Mouse (Mus musculus): ENCODE results near the gene Hist1h2bf. TPM values are rescaled to one million over a fixed set of nuclear protein-coding genes. Genes with fewer than 3 reads are reported as not detected.

Hist1h2bf gene
- polyA plus RNA-seq, 1 experiment from 2014 or later, result 2.1 TPM

- Histone ChIP-seq H3K9ac (replicated peaks; ENCODE audit: low read depth, low read length) (no peak overlapping the region), H3K27ac (ENCODE audit: low read length) (no peak overlapping the region), H3K4me3 (replicated peaks; ENCODE audit: low read length) (no peak overlapping the region), H3K27me3 (replicated peaks; ENCODE audit: control insufficient read depth, insufficient read depth, low read length) (no peaks in the 10 kb centered on the region), H3K4me1 (replicated peaks; ENCODE audit: control insufficient read depth, insufficient read depth, low read length) (no peaks in the 10 kb centered on the region; the same call in 1 of the 2 replicates), H3K9me3 (ENCODE audit: control insufficient read depth, low read length) (no peaks in the 10 kb centered on the region), H3K36me3 (ENCODE audit: control insufficient read depth, insufficient read depth) (no peaks in the 10 kb centered on the region), H3K4me2 (ENCODE audit: low read length) (no peak overlapping the region)
- WGBS, result 54% methylated on average over 5 of the region's 5 CpGs
- no peak for ATAC-seq
Measured at GRCm38 (mm10) chr13:23523976-23524375, 50.0 kb downstream of the Hist1h2bf start.

Small RNA genes lying within 50 kb of the gene (microRNA-seq; reads per million reads assigned to microRNA genes)
- gene Gm44297, result not detected
- gene Gm44359, result not detected
- gene Gm44394, result not detected

Other genes starting within 250 kb of the Hist1h2bf start
- gene Zfp322a, start 205.0 kb downstream of the Hist1h2bf start, polyA plus RNA-seq (2015; fragmentation: Nextera tagmentation; extraction: Ambion mirVana), result 62.5 and 72.6 TPM in 2 replicates
- gene Abt1, start 150.3 kb downstream of the Hist1h2bf start, polyA plus RNA-seq (2015; fragmentation: Nextera tagmentation; extraction: Ambion mirVana), result 12.7 and 13.0 TPM in 2 replicates
- gene Btn1a1, start 108.3 kb downstream of the Hist1h2bf start, polyA plus RNA-seq (2015; fragmentation: Nextera tagmentation; extraction: Ambion mirVana), result 0.06 and 0.22 TPM in 2 replicates
- gene Btn2a2, start 85.3 kb downstream of the Hist1h2bf start, polyA plus RNA-seq (2015; fragmentation: Nextera tagmentation; extraction: Ambion mirVana), result 0.18 TPM in 1 of 2 replicates, not detected in the other
- gene Hist1h4h, start 43.1 kb downstream of the Hist1h2bf start, polyA plus RNA-seq (2015; fragmentation: Nextera tagmentation; extraction: Ambion mirVana), result 2.9 and 4.6 TPM in 2 replicates
- not detected in 2 replicates for gene Hist1h2af, start 40.3 kb downstream of the Hist1h2bf start, polyA plus RNA-seq (2015; fragmentation: Nextera tagmentation; extraction: Ambion mirVana)
- 1.5 and 3.2 TPM in 2 replicates for gene Hist1h3g, start 38.8 kb downstream of the Hist1h2bf start, polyA plus RNA-seq (2015; fragmentation: Nextera tagmentation; extraction: Ambion mirVana)
- gene Hist1h2bh, start 30.8 kb downstream of the Hist1h2bf start, polyA plus RNA-seq (2015; fragmentation: Nextera tagmentation; extraction: Ambion mirVana), result 0.23 and 0.47 TPM in 2 replicates
- 0.30 and 0.61 TPM in 2 replicates for gene Hist1h3f, start 30.1 kb downstream of the Hist1h2bf start, polyA plus RNA-seq (2015; fragmentation: Nextera tagmentation; extraction: Ambion mirVana)
- not detected in 2 replicates for gene Hist1h4f, start 22.5 kb downstream of the Hist1h2bf start, polyA plus RNA-seq (2015; fragmentation: Nextera tagmentation; extraction: Ambion mirVana)
- gene Hist1h1d, start 20.9 kb downstream of the Hist1h2bf start, polyA plus RNA-seq (2015; fragmentation: Nextera tagmentation; extraction: Ambion mirVana), result 0.15 and 0.22 TPM in 2 replicates
- 2.0 and 3.4 TPM in 2 replicates for gene Hist1h3e, start 11.8 kb downstream of the Hist1h2bf start, polyA plus RNA-seq (2015; fragmentation: Nextera tagmentation; extraction: Ambion mirVana)
- 33.0 and 46.2 TPM in 2 replicates for gene Hist1h2ae, start 3.0 kb downstream of the Hist1h2bf start, polyA plus RNA-seq (2015; fragmentation: Nextera tagmentation; extraction: Ambion mirVana)
- 2.1 and 6.2 TPM in 2 replicates for gene Hist1h2bg, start 2.8 kb downstream of the Hist1h2bf start, polyA plus RNA-seq (2015; fragmentation: Nextera tagmentation; extraction: Ambion mirVana)
- gene Hist1h2ad, start 185 bp upstream of the Hist1h2bf start, polyA plus RNA-seq (2015; fragmentation: Nextera tagmentation; extraction: Ambion mirVana), result 1.2 and 3.4 TPM in 2 replicates
- gene Hist1h3d, start 1.6 kb upstream of the Hist1h2bf start, polyA plus RNA-seq (2015; fragmentation: Nextera tagmentation; extraction: Ambion mirVana), result 2.2 and 2.8 TPM in 2 replicates
- gene Hist1h4d, start 7.4 kb upstream of the Hist1h2bf start, polyA plus RNA-seq (2015; fragmentation: Nextera tagmentation; extraction: Ambion mirVana), result 51.0 and 59.0 TPM in 2 replicates
- 2.0 and 2.6 TPM in 2 replicates for gene Hist1h2be, start 46.9 kb upstream of the Hist1h2bf start, polyA plus RNA-seq (2015; fragmentation: Nextera tagmentation; extraction: Ambion mirVana)
- gene Hist1h1e, start 48.4 kb upstream of the Hist1h2bf start, polyA plus RNA-seq (2015; fragmentation: Nextera tagmentation; extraction: Ambion mirVana), result 7.0 and 9.9 TPM in 2 replicates
- 0.80 and 0.83 TPM in 2 replicates for gene Hist1h2ac, start 109.8 kb upstream of the Hist1h2bf start, polyA plus RNA-seq (2015; fragmentation: Nextera tagmentation; extraction: Ambion mirVana)
- 27.2 and 35.5 TPM in 2 replicates for gene Hist1h2bc, start 110.0 kb upstream of the Hist1h2bf start, polyA plus RNA-seq (2015; fragmentation: Nextera tagmentation; extraction: Ambion mirVana)
- not detected in 2 replicates for gene Hist1h1t, start 121.6 kb upstream of the Hist1h2bf start, polyA plus RNA-seq (2015; fragmentation: Nextera tagmentation; extraction: Ambion mirVana)
- 2.1 and 2.2 TPM in 2 replicates for gene Hist1h4c, start 124.3 kb upstream of the Hist1h2bf start, polyA plus RNA-seq (2015; fragmentation: Nextera tagmentation; extraction: Ambion mirVana)
- 2.1 and 3.3 TPM in 2 replicates for gene Hfe, start 136.7 kb upstream of the Hist1h2bf start, polyA plus RNA-seq (2015; fragmentation: Nextera tagmentation; extraction: Ambion mirVana)
- 16.7 and 22.7 TPM in 2 replicates for gene Hist1h1c, start 164.6 kb upstream of the Hist1h2bf start, polyA plus RNA-seq (2015; fragmentation: Nextera tagmentation; extraction: Ambion mirVana)
- gene Hist1h3c, start 171.4 kb upstream of the Hist1h2bf start, polyA plus RNA-seq (2015; fragmentation: Nextera tagmentation; extraction: Ambion mirVana), result 1.6 and 2.0 TPM in 2 replicates
- gene Hist1h2bb, start 172.5 kb upstream of the Hist1h2bf start, polyA plus RNA-seq (2015; fragmentation: Nextera tagmentation; extraction: Ambion mirVana), result 0.86 and 0.95 TPM in 2 replicates
- 14.5 and 16.2 TPM in 2 replicates for gene Hist1h2ab, start 176.9 kb upstream of the Hist1h2bf start, polyA plus RNA-seq (2015; fragmentation: Nextera tagmentation; extraction: Ambion mirVana)
- gene Hist1h3b, start 178.1 kb upstream of the Hist1h2bf start, polyA plus RNA-seq (2015; fragmentation: Nextera tagmentation; extraction: Ambion mirVana), result 4.9 and 6.7 TPM in 2 replicates
- gene Hist1h4b, start 182.8 kb upstream of the Hist1h2bf start, polyA plus RNA-seq (2015; fragmentation: Nextera tagmentation; extraction: Ambion mirVana), result 1.5 TPM in 1 of 2 replicates, not detected in the other
- gene Hist1h4a, start 187.0 kb upstream of the Hist1h2bf start, polyA plus RNA-seq (2015; fragmentation: Nextera tagmentation; extraction: Ambion mirVana), result not detected in 2 replicates
- gene Hist1h3a, start 188.2 kb upstream of the Hist1h2bf start, polyA plus RNA-seq (2015; fragmentation: Nextera tagmentation; extraction: Ambion mirVana), result 1.5 and 1.9 TPM in 2 replicates
- gene Hist1h1a, start 189.5 kb upstream of the Hist1h2bf start, polyA plus RNA-seq (2015; fragmentation: Nextera tagmentation; extraction: Ambion mirVana), result 0.70 and 1.0 TPM in 2 replicates
- not detected in 2 replicates for gene Trim38, start 195.7 kb upstream of the Hist1h2bf start, polyA plus RNA-seq (2015; fragmentation: Nextera tagmentation; extraction: Ambion mirVana)
- not detected in 2 replicates for gene Slc17a2, start 232.8 kb upstream of the Hist1h2bf start, polyA plus RNA-seq (2015; fragmentation: Nextera tagmentation; extraction: Ambion mirVana)

All from forebrain, embryonic 16.5 days (tissue).